Mouse (Mus musculus) testis, postnatal 10 days (tissue): Measurements from ENCODE around the gene Stard3nl.
"Not testable (repeated sequence)": the region's sequence is repeated elsewhere in the genome, so short reads cannot be mapped to it uniquely, and the experiment has no call there.

Experiments
- DNase-seq: peaks from one replicate; pipeline ENCODE4 v3.0.0; 2021; ENCODE audit warnings: low spot score

Stard3nl gene

DNA sequence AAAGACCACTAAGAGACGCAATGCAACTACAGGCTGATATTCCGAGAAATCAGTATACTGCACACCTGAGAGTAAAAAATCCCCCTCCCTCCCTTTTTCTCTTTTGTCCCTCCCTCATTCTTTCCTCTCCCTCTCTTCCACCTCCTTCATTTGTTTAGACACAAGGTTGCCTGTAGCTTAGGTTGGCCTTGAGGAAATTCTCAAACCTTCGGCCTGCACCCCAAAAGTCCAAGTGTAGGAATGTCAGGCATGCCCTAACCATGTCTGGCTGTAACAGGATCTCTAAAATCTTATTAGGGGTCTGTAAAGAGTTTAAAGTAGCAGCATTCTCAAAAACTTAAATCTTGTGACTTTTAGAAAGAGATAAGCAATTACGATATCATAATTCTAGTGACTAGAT, 10.4 kb downstream of the Stard3nl start:
- no peak for DNase-seq

DNA sequence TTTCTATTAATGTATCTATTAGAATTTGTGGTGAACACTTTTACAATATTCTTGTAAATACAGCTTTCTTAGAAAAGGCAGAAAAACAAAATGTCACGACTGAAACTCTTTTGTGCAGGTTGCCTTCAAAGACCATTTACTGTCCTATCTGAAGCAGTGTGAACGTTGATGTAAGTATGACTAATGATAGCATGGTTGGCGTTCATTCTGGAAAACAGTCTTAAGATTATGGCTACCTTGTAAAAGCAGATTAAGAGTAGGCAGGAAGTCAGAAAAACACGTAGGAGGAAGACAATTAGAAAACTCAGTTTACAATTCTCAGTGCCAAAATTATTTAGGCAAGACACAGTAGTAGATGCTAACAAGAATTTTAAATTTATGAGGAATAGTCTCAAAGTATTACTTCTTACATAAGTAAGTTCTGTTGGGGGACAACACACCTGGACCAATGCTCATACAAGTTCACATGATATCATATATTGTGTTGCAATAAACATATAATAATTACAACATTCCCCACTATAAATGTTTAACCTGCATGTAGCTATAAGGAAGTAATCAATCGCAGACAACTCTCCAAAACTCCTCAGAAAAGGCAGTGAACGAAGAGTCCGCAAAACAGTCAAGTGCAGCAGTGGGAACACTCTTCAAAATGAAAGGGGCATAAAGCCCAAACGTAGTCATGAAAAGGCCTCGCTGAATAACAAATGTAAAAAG, 14.3 kb downstream of the Stard3nl start:
- no peak for DNase-seq

DNA sequence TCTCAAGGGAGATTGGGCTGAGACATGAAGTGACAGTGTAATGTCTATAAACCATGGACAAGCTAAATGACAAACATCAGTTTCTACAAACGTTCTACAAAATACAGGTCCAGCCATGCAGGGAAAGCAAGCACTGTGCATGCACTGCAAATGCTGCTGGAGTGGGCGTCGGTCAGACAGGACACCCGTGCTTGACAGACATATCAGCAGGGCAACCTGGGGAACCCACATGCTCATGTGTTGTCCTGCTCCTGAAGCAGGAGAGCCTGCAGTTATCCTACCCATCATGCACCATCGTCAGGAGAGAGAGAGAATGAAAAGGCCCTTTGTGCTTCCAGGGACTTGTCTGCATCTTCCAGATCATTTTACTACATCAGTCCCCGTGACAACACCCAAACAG, 16.3 kb downstream of the Stard3nl start:
- DNase-seq: no peak

DNA sequence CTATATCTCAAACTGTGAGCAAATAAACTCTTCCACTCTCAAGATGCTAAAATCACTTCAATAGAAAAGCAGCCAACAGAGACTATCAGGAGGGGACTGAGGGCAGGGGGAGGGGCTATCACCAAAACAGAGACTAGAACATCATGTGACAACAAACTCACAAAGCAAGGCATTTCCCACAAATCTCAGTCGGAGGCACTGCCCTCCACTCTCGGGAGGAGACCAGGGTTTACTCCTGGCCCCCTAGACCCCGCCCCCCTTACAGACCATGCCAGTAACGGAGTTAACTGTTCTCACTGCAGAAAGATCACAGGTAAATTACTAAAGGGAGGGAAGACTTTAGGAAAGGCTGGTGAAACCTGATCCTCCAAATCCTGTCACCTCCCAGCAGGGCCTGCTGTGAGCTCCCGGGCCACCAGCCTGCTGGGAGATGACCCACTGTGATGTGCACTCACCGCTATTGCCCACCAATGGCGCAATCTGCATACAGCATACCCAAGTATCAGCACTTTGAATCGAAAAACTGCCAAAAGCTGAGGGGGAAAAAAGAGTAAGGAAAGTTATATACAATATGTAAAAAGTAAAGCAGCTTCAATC, 23.4 kb downstream of the Stard3nl start:
- DNase-seq: no peak

DNA sequence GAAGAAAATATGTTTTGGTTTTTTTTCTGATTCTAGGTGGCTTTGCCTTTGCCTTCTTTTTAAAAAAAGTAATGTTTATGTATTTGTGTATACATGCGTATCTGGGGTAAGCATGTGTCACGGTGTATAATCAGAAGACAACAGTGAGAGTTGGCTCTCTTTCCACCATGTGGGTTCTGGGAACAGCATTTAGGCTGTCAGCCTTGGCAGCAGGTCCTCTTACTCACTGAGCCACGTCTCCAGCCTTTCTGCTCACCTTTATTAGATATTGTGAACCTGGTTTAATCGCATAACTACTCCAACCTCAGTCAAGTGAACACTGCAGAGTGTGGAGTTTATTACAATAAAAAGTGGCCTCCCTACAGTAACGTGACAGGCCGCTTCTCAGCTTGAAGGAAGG, 26.8 kb downstream of the Stard3nl start:
- no peak for DNase-seq

DNA sequence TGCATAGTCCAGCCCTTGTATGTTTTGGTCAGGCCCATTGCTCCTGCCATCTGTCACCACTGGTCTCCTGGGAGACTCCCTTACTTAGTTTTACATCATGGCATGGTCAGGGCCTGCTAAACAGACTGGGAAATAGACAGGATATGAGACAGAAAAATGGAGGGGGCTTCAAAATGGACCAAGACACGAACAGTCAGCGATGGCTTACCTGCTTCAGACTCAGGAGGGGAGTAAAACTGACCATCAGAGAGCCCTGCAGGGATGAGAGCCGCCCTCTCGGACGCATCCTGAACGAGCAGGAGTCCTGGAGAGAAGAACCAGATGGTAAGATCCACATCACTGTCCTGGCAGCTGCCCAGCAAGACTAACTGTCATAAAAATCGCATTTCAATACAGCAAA, 28.1 kb downstream of the Stard3nl start:
- DNase-seq: no peak

DNA sequence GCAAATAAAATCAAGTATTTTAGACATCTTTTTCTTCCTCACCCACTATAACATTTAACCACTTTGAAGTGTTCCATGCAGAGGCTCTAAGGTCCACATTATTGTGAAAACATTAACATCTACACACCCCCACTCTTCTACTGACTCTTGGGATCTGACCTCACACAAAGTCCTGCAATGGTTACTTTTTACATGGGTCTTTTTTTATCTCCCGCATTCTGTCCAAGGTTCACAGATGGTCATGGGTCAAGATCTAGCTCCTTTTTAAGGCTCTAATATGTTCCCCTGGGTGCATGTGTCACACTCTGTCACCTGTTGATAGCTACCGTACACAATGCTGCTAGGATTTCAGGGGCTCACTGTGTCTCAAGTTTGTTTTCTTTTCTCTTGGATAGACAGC, 28.7 kb downstream of the Stard3nl start:
- DNase-seq: no peak

DNA sequence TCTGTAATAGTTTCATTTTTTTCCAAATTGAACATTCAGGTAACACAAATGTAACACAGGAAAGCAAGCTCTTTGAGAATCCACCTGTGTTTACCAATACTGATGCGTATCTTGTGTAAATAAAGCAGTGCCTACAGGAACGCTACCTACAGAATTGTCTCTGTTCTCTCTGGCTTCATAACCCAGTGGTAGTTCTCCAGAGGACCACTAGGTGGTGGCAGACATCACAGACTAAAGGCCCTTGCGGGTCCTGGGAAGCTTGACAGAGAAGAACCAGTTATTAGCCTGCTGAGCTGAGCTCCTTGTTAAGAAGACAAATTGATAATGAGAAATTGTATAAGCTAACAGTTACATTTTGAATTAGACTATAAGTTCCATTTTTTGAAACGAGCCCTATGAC, 30.0 kb downstream of the Stard3nl start:
- peak; percentile 66 for DNase-seq

DNA sequence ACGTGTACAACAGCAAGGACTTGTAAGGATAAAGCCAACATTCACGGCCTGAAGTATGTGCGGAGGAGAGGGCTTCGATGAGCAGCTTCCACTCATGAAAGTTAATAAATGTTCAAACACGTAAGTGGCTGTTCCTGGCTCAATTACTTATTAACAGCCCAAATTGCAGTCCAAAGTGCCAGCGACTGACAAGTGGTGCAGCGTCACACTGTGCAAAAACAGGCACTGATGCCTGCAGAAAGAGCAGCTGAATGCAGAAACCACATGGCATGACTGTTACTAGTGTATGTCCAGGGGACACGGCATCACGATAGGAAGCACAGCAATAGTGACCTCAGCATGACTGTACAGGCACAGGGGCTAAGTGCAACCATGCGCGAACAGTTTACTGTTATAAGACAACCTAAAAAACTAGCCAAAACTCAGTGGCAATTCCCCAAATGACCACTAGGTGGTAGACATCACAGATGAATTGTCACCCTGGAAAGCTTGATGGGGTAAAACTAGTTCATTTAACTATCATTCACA, 31.3 kb downstream of the Stard3nl start:
- DNase-seq: peak; percentile 68

DNA sequence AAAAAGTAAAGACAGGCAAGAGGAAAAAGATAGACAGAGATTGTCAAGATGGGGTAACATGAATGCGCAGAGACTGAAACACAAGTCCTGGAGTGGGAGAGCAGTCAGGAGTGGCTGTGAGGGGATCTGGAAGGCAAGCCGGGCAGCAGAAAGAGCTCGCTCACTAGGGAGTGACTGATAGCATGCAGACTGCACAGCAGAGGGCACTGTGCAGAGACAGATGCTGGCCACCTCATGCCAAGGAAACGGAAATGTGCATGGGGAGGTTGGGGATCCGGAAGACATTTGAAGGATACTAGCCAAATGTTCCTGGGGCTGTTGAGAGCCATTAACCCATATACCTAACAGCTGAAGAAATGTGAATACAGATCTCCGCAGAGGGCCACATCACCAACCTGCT, 33.2 kb downstream of the Stard3nl start:
- no peak for DNase-seq

DNA sequence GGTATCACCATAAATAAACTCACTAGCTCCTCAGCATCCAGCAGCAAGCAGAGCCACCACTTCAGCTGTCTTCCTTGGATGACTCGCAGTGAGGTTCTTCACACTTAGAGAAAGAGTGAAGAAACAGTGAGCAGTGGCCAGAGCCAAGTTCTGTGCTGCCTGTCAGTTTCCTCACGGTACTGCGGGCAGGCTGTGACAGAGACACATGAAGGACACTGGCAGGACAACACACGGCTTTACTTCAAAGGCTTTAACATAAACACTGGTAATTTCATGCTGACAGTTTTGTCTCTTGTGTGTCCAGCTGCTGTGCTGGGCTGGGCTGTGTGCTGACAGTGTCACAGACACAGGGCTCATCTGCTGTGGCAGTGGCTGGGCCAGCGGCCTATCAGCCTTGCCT, 37.6 kb downstream of the Stard3nl start:
- DNase-seq: no peak

DNA sequence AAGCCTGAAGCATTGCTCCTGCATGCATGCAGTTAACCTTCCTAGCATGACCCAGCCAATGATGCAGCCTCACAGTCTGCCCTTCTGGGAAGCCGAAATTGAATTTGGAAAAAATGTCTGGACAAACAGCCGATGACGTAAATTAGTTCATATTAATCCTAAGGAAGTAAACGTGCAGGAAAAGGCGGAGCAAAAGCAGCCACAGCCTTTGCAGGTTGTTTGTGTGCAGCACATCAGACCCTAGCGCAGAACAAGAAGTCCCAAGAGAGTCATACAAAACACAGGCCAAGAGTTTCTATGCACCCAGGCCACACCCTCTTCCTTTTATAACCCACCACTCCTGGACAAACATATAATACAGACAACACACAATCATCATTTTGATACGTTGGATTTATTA, 38.3 kb downstream of the Stard3nl start:
- no peak for DNase-seq

DNA sequence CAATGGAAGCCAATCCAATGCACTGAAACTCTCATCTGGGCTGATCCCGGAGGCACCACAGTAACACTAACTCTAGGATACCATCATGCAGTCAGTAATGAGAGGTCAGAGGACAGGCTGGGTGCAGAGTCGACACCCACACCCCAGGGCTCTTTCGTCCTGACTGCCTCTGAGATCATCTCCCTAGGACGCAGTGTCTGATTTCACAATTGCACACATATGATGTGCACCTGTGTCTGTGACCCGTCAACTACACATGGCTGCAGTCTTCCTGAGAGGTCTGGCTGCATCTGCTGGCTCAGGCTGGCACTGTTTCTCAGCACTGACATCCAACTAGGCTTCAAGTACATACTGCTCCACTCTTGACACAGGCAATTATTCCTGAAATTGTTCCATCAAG, 38.9 kb downstream of the Stard3nl start:
- no peak for DNase-seq

DNA sequence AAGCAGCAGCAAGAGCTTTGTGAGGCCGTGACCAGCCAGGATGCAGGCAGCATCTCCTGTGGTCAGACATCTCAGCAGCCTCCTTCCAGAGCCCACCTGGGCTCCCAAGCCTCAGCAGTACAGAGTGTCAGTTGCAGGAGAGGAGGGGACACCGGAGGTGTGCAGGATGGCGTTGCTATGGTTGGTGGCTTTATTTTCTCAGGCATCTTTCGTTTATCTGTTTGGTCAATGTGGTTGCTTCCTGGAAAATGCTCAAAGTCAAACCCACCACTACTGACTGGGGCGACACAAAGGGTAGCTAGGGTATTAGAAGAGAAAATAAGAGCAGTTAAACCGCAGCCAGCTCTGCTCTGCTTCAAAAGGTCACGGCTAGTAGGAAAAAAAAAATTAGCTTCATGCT, 39.5 kb downstream of the Stard3nl start:
- no peak for DNase-seq

DNA sequence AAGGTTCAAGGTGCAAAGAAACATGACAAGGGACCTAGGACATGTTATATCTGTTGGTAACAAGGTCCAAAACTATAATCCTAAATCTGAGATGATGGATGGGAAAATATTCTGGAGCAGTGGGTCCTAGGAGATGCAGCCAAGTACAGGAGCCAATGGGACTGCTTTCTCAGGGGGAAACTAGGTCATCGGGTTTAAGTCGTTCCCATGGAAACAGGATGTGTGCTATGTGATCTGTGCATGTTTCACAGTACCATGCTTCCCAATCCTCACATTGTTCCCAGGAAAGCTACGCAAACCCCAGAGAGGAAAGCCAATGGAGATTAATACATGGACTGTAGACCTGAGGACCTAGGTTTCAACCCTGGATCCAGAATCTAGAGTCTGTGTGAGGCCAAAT, 42.8 kb downstream of the Stard3nl start:
- no peak for DNase-seq

DNA sequence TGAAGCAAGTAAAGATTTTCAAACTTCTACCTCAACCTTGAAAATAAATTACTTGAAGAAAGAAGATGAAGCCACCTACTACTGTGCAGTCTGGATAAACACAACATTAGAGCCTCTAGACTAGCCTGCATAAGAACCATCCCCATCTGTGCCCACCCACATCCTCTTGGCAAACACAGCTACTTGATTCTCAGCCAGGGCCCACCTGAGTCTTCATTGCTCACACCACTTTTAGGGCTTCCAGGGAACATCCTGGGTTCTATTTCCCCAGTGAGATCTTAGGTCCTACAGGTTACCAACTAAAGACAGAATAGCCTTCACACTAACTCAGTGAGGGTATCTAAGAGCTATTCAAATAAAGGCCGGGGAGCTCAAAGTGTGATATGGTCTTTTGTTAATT, 55.2 kb downstream of the Stard3nl start:
- not testable (repeated sequence) for DNase-seq

DNA sequence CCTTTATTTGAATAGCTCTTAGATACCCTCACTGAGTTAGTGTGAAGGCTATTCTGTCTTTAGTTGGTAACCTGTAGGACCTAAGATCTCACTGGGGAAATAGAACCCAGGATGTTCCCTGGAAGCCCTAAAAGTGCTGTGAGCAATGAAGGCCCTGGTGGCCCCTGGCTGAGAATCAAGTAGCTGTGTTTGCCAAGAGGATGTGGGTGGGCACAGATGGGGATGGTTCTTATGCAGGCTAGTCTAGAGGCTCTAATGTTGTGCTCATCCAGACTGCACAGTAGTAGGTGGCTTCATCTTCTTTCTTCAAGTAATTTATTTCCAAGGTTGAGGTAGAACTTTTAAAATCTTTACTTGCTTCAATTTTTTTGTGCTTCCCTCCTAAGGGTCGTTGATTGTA, 59.3 kb downstream of the Stard3nl start:
- not testable (repeated sequence) for DNase-seq
